Mouse (Mus musculus) lung, postnatal 0 days (tissue): ENCODE results near the gene Nhp2. TPM values are rescaled to one million over a fixed set of nuclear protein-coding genes. Genes with fewer than 3 reads are reported as not detected.
A peak's percentile ranks its signal among the peaks of the same experiment; 100 is the strongest.

Source experiments
- ATAC-seq: fragments of 200-750 bp; cut with Nextera tagmentation; 2 replicates; pipeline ENCODE4 v1.8.0; 2017; ENCODE audit warnings: moderate library complexity
- DNase-seq: peaks from one replicate; pipeline ENCODE4 v3.0.0-alpha.2; 2016; ENCODE audit warnings: low spot score
- H3K27ac ChIP-seq: fragments of 300-500 bp; sonication (generic); 2 replicates; pipeline ENCODE4 v1.5.1; 2014; ENCODE audit warnings: antibody characterized with exemption, mild to moderate bottlenecking, low read length, mixed read lengths
- H3K27me3 ChIP-seq: fragments of 300-500 bp; sonication (generic); replicated peaks from 2 replicates; pipeline ENCODE4 v1.6.1; 2014; ENCODE audit warnings: low read length, mixed read lengths; ENCODE audit not compliant: insufficient read depth
- H3K36me3 ChIP-seq: fragments of 300-500 bp; sonication (generic); 2 replicates; pipeline ENCODE4 v1.6.1; 2014; ENCODE audit warnings: low read length, mixed read lengths; ENCODE audit not compliant: insufficient read depth
- H3K4me1 ChIP-seq: fragments of 300-500 bp; sonication (generic); 2 replicates; pipeline ENCODE4 v1.6.1; 2014; ENCODE audit warnings: antibody characterized with exemption, low read depth, low read length, mixed read lengths; ENCODE audit not compliant: insufficient read depth
- H3K4me2 ChIP-seq: fragments of 300-500 bp; sonication (generic); replicated peaks from 2 replicates; pipeline ENCODE4 v1.6.1; 2014; ENCODE audit warnings: low read depth, mild to moderate bottlenecking, low read length, moderate library complexity, mixed read lengths
- H3K4me3 ChIP-seq: fragments of 300-500 bp; sonication (generic); 2 replicates; pipeline ENCODE4 v1.5.1; 2014; ENCODE audit warnings: low read depth, low read length
- H3K9ac ChIP-seq: fragments of 300-500 bp; sonication (generic); replicated peaks from 2 replicates; pipeline ENCODE4 v1.6.1; 2014; ENCODE audit warnings: low read depth, mild to moderate bottlenecking
- H3K9me3 ChIP-seq: fragments of 300-500 bp; sonication (generic); 2 replicates; pipeline ENCODE4 v1.6.1; 2016; ENCODE audit warnings: low read length, mixed read lengths
- CTCF ChIP-seq: IDR thresholded peaks from 2 replicates; pipeline ENCODE4 v1.5.1; 2016; ENCODE audit warnings: antibody characterized with exemption, mild to moderate bottlenecking
- EP300 ChIP-seq: IDR thresholded peaks from 2 replicates; pipeline ENCODE4 v1.6.1; 2016; ENCODE audit warnings: antibody characterized with exemption, mild to moderate bottlenecking, control low read depth
- WGBS: fragments of 180-500 bp; shearing (Covaris S2); extraction: QIAGEN DNeasy Blood & Tissue Kit; methylation state at CpG from one replicate; pipeline ENCODE4 v1.1.7; 2014; 5-methylcytosine and 5-hydroxymethylcytosine counted together
- polyA plus RNA-seq: library from polyadenylated mRNA; unstranded; fragments of >200 nt; fragmentation: Nextera tagmentation; extraction: Ambion mirVana; gene quantifications from 2 replicates; pipeline ENCODE4 v1.2.1, GENCODE M21; 2015

The Nhp2 gene
- polyA plus RNA-seq, 1 experiment from 2014 or later, result 67.2 TPM

DNA sequence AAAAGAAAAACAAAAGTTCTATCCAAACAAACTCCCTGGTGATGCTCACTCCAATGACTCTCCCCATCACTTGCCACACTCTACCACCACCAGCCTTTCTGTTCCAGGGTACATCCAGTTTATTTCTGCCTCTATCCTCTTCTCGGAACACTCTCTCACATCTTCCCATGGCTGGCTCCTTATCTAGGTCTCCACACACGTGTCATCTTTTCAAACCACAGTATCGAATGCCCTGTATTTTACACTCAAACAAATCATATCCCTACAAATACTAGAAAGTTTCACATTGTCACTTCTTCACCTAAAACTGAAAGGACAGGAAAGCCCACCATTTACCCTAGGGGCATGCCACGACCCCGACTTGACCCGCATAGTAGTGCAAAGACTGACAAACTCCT lies 15.6 kb downstream of the Nhp2 start:
- peak overlapping the region; percentile 57 for H3K9ac ChIP-seq
- H3K27ac ChIP-seq, result peak overlapping the region; percentile 91
- H3K27me3 ChIP-seq, result no peaks in the 10 kb centered on the region
- WGBS, result 7% methylated on average over 6 of the region's 6 CpGs
- H3K9me3 ChIP-seq, result no peaks in the 10 kb centered on the region
- ATAC-seq (no peak), DNase-seq (no peak)
- peak overlapping the region; percentile 79 for H3K4me2 ChIP-seq
- no peaks in the 10 kb centered on the region for H3K36me3 ChIP-seq
- TF ChIP-seq EP300 (no peak), CTCF (no peak)
- peak overlapping the region; percentile 69 for H3K4me3 ChIP-seq
- peaks cover 6% of the 10 kb centered on the region; the same call in 1 of the 2 replicates for H3K4me1 ChIP-seq

GRCm38 (mm10) chr11:51635525-51636322 lies 16.2 kb downstream of the Nhp2 start, which contains the start of gene Rmnd5b:
Rmnd5b (minus strand) TSS chr11:51635896.
- DNase-seq (peak; percentile 93), ATAC-seq (peak; percentile 83)
- no peaks in the 10 kb centered on the region for H3K27me3 ChIP-seq
- peak within 1 kb of the TSS; percentile 91 for H3K27ac ChIP-seq
- H3K4me1 ChIP-seq, result peaks cover 6% of the 10 kb centered on the region
- H3K4me3 ChIP-seq, result peak within 1 kb of the TSS; percentile 69
- under 1% methylated on average over 53 of the region's 61 CpGs for WGBS
- peak within 1 kb of the TSS; percentile 79 for H3K4me2 ChIP-seq
- H3K36me3 ChIP-seq, result no peaks in the 10 kb centered on the region
- TF ChIP-seq EP300 (peak; percentile 55), CTCF (peak; percentile 38)
- no peaks in the 10 kb centered on the region for H3K9me3 ChIP-seq
- H3K9ac ChIP-seq, result peak within 1 kb of the TSS; percentile 57

GRCm38 (mm10) chr11:51636323-51636684 lies 16.8 kb downstream of the Nhp2 start:
- Histone ChIP-seq H3K9me3 (no peaks in the 10 kb centered on the region), H3K4me2 (peak overlapping the region; percentile 79), H3K27ac (peak overlapping the region; percentile 91), H3K4me3 (peak overlapping the region; percentile 69), H3K27me3 (no peaks in the 10 kb centered on the region), H3K36me3 (no peaks in the 10 kb centered on the region), H3K9ac (peak overlapping the region; percentile 57), H3K4me1 (peaks cover 6% of the 10 kb centered on the region)
- DNase-seq (peak; percentile 91), ATAC-seq (peak; percentile 56)
- WGBS, result 4% methylated on average over 6 of the region's 6 CpGs
- TF ChIP-seq EP300 (no peak), CTCF (peak; percentile 80)

DNA sequence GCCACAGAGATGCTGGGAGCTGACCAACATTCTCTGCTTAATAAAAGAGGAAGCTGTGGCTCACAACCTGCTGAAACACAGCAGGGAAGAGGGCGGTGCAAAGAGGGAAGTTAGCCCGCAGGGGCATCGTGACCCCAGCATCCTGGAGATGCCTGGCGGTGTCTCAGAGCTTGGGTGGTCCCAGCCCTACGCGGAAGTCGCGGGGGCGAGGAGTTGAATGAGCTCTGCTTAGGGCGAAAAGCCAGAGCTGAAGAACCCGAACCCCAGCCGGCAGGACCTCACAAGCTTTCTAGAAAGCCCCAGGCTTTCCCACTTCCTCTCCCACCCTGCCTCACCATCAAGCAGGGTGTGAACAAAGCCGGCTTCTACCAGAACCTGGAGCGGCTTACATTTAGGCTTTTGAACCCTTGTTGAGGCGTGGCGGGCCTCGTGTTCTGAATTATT lies 18.5 kb downstream of the Nhp2 start:
- H3K9ac ChIP-seq, result no peak overlapping the region
- peak overlapping the region; percentile 51; the same call in 1 of the 2 replicates for H3K27ac ChIP-seq
- H3K4me3 ChIP-seq, result no peak overlapping the region
- 5% methylated on average over 17 of the region's 17 CpGs for WGBS
- H3K9me3 ChIP-seq, result no peaks in the 10 kb centered on the region
- peak; percentile 55 for DNase-seq
- H3K36me3 ChIP-seq, result no peaks in the 10 kb centered on the region
- no peaks in the 10 kb centered on the region for H3K27me3 ChIP-seq
- ATAC-seq, result peak; percentile 7; the same call in 1 of the 2 replicates
- TF ChIP-seq CTCF, result no peak
- TF ChIP-seq EP300, result no peak
- peaks cover 6% of the 10 kb centered on the region for H3K4me1 ChIP-seq
- H3K4me2 ChIP-seq, result peak overlapping the region; percentile 28

DNA sequence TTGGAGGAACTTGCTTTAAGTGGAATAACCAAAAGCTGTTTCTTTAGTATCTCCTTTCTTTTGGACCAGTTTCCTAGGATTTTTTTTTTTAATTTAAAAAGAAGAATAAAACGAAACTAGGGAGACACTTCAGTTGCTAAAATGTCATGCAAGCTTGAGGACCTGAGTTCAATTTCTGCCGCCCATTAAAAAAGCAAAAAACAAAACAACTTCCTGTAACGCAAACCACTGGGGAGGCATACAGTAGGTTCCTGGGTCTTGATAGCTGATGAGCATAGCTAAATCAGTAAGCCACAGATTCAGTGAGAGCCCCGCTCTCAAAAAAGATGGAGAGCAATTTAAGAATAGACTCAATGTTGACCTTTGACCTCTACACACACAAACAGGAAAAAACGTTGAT lies 19.0 kb downstream of the Nhp2 start:
- no peak overlapping the region for H3K4me3 ChIP-seq
- 55% methylated on average over 5 of the region's 5 CpGs for WGBS
- no peak for ATAC-seq
- no peak for DNase-seq
- H3K27ac ChIP-seq, result peak overlapping the region; percentile 51; the same call in 1 of the 2 replicates
- H3K36me3 ChIP-seq, result no peaks in the 10 kb centered on the region
- H3K9me3 ChIP-seq, result no peaks in the 10 kb centered on the region
- H3K27me3 ChIP-seq, result no peaks in the 10 kb centered on the region
- no peak overlapping the region; the same call in 1 of the 2 replicates for H3K4me2 ChIP-seq
- H3K9ac ChIP-seq, result no peak overlapping the region
- TF ChIP-seq EP300 (no peak), CTCF (no peak)
- peaks cover 6% of the 10 kb centered on the region for H3K4me1 ChIP-seq

- Histone ChIP-seq H3K27ac (peak overlapping the region; percentile 54; the same call in 1 of the 2 replicates), H3K27me3 (no peaks in the 10 kb centered on the region), H3K9ac (no peak overlapping the region), H3K4me2 (no peak overlapping the region), H3K4me1 (peaks cover 11% of the 10 kb centered on the region), H3K4me3 (no peak overlapping the region), H3K9me3 (no peaks in the 10 kb centered on the region), H3K36me3 (no peaks in the 10 kb centered on the region)
- peak; percentile 58 for ATAC-seq
- WGBS, result 39% methylated on average over 7 of the region's 7 CpGs
- TF ChIP-seq EP300 (no peak), CTCF (no peak)
- DNase-seq, result peak; percentile 46
Measured at GRCm38 (mm10) chr11:51640748-51641147, 21.2 kb downstream of the Nhp2 start.
